16 mouse cellular contexts compared by ENCODE assay signal in the genomic region with DNA sequence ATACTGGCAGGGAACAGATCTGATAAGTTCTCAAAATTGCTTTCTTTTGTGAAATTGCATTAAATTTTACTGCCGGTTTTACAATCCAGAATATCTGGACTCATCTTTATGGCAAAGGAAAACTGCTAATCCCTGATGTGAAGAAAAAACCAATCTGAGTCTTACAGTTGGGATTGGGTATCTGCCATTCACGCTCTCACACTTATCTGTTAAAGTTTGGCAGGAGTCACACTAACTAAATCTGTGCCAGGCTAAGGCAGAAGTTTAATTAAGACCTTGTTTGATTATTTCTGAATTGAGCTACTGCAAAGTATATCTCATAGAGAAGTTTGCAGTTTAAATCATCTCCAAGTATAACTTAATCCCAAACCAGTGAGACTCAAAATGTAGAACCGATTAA.
"Had no signal": no experiment of that assay in that cellular context is flagged by ENCODE, and none has a peak within 500 bp of the region (broad histone marks: within the 10 kb centered on the region; RNA-seq: fewer than 3 reads in every experiment).

No protein-coding gene starts in this region.

- H3K9ac ChIP-seq: lung, embryonic 14.5 days; midbrain, embryonic 13.5 days; midbrain, embryonic 15.5 days; neural tube, embryonic 12.5 days; stomach, embryonic 15.5 days had no signal

- H3K27ac ChIP-seq: macrophage; midbrain, embryonic 13.5 days; midbrain, embryonic 15.5 days; neural tube, embryonic 12.5 days; stomach, embryonic 15.5 days; stomach, postnatal 0 days had no signal

- ATAC-seq: midbrain, embryonic 13.5 days; midbrain, embryonic 15.5 days had no signal

- H3K4me2 ChIP-seq: lung, embryonic 14.5 days; midbrain, embryonic 11.5 days; midbrain, embryonic 13.5 days; midbrain, embryonic 15.5 days; neural tube, embryonic 12.5 days; stomach, embryonic 15.5 days had no signal

- H3K4me1 ChIP-seq: megakaryocyte, embryonic 14.5 days; midbrain, embryonic 13.5 days; midbrain, embryonic 15.5 days; neural tube, embryonic 12.5 days; stomach, embryonic 15.5 days had no signal

- H3K27me3 ChIP-seq: megakaryocyte, embryonic 14.5 days; midbrain, embryonic 13.5 days; midbrain, embryonic 15.5 days; neural tube, embryonic 12.5 days; stomach, embryonic 15.5 days had no signal

- H3K9me3 ChIP-seq: megakaryocyte, embryonic 14.5 days; midbrain, embryonic 13.5 days; midbrain, embryonic 15.5 days; neural tube, embryonic 12.5 days; stomach, embryonic 15.5 days had no signal

- DNase-seq: lung, adult 18-20 months; lung, embryonic 14.5 days; lung, postnatal 10 days; lung, postnatal 36 days; right cerebral cortex, postnatal 14 days; thymus, adult 2 months; thymus, postnatal 25 days; thymus, postnatal 4 days had no signal

- H3K36me3 ChIP-seq: midbrain, embryonic 13.5 days; midbrain, embryonic 15.5 days; neural tube, embryonic 12.5 days; stomach, embryonic 15.5 days had no signal

- H3K4me3 ChIP-seq: megakaryocyte, embryonic 14.5 days; midbrain, embryonic 13.5 days; midbrain, embryonic 15.5 days; neural tube, embryonic 12.5 days; stomach, embryonic 15.5 days had no signal
